Mouse (Mus musculus): ENCODE measurements around the gene Cdk5rap1.

Cdk5rap1 gene

GRCm38 (mm10) chr2:154372842-154373500 lies at the start of gene Cdk5rap1:
Gene Cdk5rap1, minus strand, starts transcription at chr2:154373010.
- in situ Hi-C loops (cut with MboI; ENCODE audit: low sequenced_read_pairs): no loop called here

- in situ Hi-C loops (cut with MboI; ENCODE audit: low sequenced_read_pairs): no loop called here
These were observed 49.4 kb upstream of the Cdk5rap1 start for GRCm38 (mm10) chr2:154422181-154422580.

- in situ Hi-C loops (cut with MboI; ENCODE audit: low sequenced_read_pairs): no loop called here
These were observed 48.3 kb upstream of the Cdk5rap1 start for GRCm38 (mm10) chr2:154420942-154421731.

GRCm38 (mm10) chr2:154419631-154420515 lies 47.1 kb upstream of the Cdk5rap1 start:
- in situ Hi-C loops (cut with MboI; ENCODE audit: low sequenced_read_pairs): loop anchor here (5.0 kb wide), 1 partner anchor 117 kb away; no protein-coding TSS in a partner anchor

- in situ Hi-C loops (cut with MboI; ENCODE audit: low sequenced_read_pairs): loop anchor here (5.0 kb wide), 1 partner anchor 119 kb away; no protein-coding TSS in a partner anchor
These were observed 45.2 kb upstream of the Cdk5rap1 start for GRCm38 (mm10) chr2:154418001-154418400.

GRCm38 (mm10) chr2:154417107-154417506 lies 44.3 kb upstream of the Cdk5rap1 start:
- in situ Hi-C loops (cut with MboI; ENCODE audit: low sequenced_read_pairs): loop anchor here (5.0 kb wide), 1 partner anchor 120 kb away; no protein-coding TSS in a partner anchor

- in situ Hi-C loops (cut with MboI; ENCODE audit: low sequenced_read_pairs): no loop called here
These were observed 39.3 kb upstream of the Cdk5rap1 start for GRCm38 (mm10) chr2:154412018-154412666.

- in situ Hi-C loops (cut with MboI; ENCODE audit: low sequenced_read_pairs): no loop called here
These were observed 37.5 kb upstream of the Cdk5rap1 start for GRCm38 (mm10) chr2:154410355-154410754.

- in situ Hi-C loops (cut with MboI; ENCODE audit: low sequenced_read_pairs): no loop called here
These were observed 35.0 kb upstream of the Cdk5rap1 start, which contains the start of gene Snta1 for GRCm38 (mm10) chr2:154407643-154408445. Gene Snta1, minus strand, starts transcription at chr2:154408099.

GRCm38 (mm10) chr2:154407063-154407642 lies 34.3 kb upstream of the Cdk5rap1 start:
- in situ Hi-C loops (cut with MboI; ENCODE audit: low sequenced_read_pairs): no loop called here

GRCm38 (mm10) chr2:154405447-154405994 lies 32.7 kb upstream of the Cdk5rap1 start:
- in situ Hi-C loops (cut with MboI; ENCODE audit: low sequenced_read_pairs): no loop called here

GRCm38 (mm10) chr2:154402811-154403210 lies 30.0 kb upstream of the Cdk5rap1 start:
- in situ Hi-C loops (cut with MboI; ENCODE audit: low sequenced_read_pairs): no loop called here

- in situ Hi-C loops (cut with MboI; ENCODE audit: low sequenced_read_pairs): no loop called here
These were observed 29.2 kb upstream of the Cdk5rap1 start for GRCm38 (mm10) chr2:154401976-154402375.

- in situ Hi-C loops (cut with MboI; ENCODE audit: low sequenced_read_pairs): no loop called here
These were observed 26.5 kb upstream of the Cdk5rap1 start for GRCm38 (mm10) chr2:154399325-154399724.

- in situ Hi-C loops (cut with MboI; ENCODE audit: low sequenced_read_pairs): no loop called here
These were observed 25.5 kb upstream of the Cdk5rap1 start for GRCm38 (mm10) chr2:154398267-154398666.

- in situ Hi-C loops (cut with MboI; ENCODE audit: low sequenced_read_pairs): no loop called here
These were observed 23.7 kb upstream of the Cdk5rap1 start for GRCm38 (mm10) chr2:154396529-154396928.

- in situ Hi-C loops (cut with MboI; ENCODE audit: low sequenced_read_pairs): no loop called here
These were observed 21.8 kb upstream of the Cdk5rap1 start for GRCm38 (mm10) chr2:154394602-154395001.

GRCm38 (mm10) chr2:154390180-154390964 lies 17.6 kb upstream of the Cdk5rap1 start:
- in situ Hi-C loops (cut with MboI; ENCODE audit: low sequenced_read_pairs): no loop called here

Data from CH12F3 (cell line).